Mouse (Mus musculus): ENCODE measurements at regions not wholly inside any gene's neighbourhood (a gene's known extent, or its start where the extent isn't known, plus 50 kb on each side); places are given as distances from the start of the nearest gene placed in this dataset.
A peak's percentile ranks its signal among the peaks of the same experiment; 100 is the strongest.

DNA sequence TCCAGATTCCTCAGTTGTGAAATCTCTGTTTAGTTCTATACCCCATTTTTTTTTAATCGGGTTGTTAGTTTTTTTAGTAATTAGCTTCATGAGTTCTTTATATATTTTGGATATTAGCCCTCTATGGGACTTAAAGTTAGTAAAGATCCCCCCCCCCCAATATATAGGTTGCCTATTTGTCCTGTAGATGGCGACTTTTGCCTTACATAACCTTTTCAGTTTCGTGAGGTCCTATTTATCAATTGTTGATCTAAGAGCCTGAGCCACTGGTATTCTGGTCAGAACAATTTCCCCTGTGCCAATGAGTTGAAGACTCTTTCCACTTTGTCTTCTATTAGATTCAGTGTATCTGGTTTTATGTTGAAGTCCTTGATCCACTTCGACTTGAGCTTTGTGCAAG is 80.0 kb upstream of the Hpgds start:
- no peak for DNase-seq

DNA sequence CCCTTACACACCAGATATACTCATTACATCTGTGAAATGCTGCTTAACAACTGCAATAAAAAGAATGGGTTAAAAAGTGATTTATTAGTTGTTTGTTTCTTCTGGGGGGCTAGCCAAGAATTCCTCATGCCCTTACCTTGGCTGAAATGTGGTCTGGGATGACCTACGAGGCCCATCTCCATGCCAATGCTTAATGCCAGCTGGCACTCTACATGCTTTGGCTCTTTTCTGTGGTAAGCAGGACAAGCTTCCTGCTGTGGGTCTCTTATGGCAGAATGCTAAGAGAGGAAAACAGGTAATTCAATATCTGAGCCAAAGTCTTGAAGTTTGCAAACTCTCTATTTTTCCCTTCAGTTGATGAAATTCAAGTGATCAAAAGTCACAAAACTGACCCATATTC is 117.9 kb upstream of the Hpgds start:
- peak; percentile 8 for DNase-seq

DNA sequence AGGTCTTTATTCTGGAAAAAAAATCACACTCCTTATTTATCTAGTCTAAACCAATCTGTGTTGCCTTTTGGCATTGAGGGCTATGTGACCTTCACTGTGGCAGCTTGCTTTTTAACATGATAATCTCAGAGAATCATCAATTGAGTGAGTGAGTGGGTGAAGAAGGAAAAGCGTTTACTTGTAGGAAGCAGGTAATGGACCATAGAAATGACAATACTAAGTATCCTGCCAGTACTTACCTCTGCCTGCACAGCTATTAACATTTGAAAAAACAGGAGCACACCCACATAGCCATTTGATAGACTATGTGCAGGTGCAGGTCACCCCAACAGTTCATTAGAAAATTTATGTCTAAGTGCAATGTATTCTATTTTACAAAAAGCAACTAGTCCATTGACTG is 110.2 kb upstream of the C130060K24Rik start:
- DNase-seq: no peak

DNA sequence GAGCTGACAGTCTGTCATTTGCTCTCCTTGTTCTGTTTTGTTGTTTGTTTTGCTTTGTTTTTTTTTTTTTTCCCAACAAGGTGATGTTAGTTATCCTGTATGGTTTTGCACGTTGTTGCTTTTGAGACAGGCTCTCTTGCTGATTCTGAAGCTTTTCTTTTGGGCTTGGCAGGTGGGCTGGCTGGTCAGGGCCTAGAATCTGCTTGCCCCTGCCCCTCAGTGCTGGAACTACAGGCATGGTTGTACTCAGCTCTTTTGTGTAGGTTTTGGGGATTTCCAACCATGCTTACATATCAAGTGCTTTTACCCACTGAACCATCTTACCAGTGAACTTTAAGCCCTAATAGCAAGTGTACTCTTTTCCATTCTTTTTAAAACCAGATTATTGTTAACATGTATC is 70.7 kb upstream of the C130060K24Rik start:
- DNase-seq: no peak

DNA sequence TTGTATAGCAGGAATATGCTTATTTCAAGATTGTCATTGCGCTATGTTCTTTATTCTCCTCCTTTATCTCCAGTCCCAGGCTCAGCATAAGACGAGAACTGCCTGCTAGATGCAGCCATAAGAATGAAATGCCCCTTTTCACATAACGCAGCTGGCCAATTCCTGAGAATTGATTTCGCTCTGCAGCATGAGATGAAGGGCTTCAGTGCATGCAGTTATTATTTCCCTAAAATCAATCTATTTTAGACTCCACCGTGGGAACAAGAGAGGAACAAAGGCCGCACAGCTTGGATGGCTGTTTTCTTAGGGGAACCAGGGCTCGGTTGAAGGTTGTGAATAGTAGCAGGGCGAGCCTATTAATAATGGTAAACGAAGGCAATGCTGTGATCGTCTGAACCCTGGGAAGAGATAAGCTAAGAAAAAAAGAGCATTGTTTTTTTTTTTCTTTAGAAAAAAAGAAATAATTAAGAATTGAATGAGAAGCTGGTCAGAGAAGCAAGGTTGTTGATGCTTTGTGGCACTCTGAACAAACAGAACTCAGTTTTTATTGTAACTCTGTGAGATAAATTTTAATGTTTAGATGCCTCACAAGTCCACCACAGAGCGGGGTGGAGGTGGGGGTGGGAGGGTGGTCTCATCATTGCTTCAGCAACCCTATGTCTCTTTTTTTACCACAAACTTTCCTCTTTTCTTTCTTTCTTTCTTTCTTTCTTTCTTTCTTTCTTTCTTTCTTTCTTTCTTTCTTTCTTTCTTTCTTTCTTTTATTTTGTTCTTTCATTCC is 69.9 kb upstream of the C130060K24Rik start:
- no peak for DNase-seq

DNA sequence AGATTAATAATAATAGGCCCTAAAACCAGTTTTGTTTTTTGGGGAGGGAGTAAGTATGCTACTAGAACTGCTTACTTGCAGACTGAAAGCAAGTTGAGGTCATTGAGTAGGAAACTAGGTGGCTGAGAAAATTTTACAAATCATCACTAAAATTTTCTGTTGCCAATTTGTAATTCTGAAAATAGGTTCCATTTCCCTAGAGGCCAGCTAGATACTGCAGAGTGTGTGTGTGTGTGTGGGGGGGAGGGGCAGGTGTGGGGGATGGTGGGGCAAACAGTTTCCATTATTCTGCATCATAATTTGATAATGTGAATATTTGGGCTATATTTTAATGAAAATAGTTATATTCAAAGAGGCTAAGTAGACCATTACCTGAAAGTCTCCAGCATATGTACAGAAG is 69.1 kb upstream of the C130060K24Rik start:
- no peak for DNase-seq

Measured in cerebellum, adult 11 months (tissue).